Mouse (Mus musculus) spleen, postnatal 36 days (tissue): ENCODE measurements around the gene Olfr412.

Experiments used
- DNase-seq, 2 experiments: peaks; one replicate each; pipeline ENCODE4 v3.0.0; 2022; ENCODE audit warnings: low spot score in 2 of 2, mixed read lengths in 1 of 2

The Olfr412 gene

GRCm38 (mm10) chr11:74413449-74413972 is 51.6 kb downstream of the Olfr412 start:
- DNase-seq = no peak

- DNase-seq = no peak
These were observed 52.2 kb downstream of the Olfr412 start for GRCm38 (mm10) chr11:74414112-74414511.

GRCm38 (mm10) chr11:74415736-74416135 is 53.9 kb downstream of the Olfr412 start:
- DNase-seq = no peak
